Mouse (Mus musculus) stomach, embryonic 16.5 days (tissue): ENCODE results near the gene Rasal3. TPM values are rescaled to one million over a fixed set of nuclear protein-coding genes. Genes with fewer than 3 reads are reported as not detected.

Source experiments
- ATAC-seq: fragments of 200-750 bp; cut with Nextera tagmentation; 2 replicates; pipeline ENCODE4 v1.8.0; 2017; ENCODE audit warnings: moderate number of reproducible peaks, moderate TSS enrichment; ENCODE audit not compliant: insufficient read depth, low FRiP score
- H3K27ac ChIP-seq: fragments of 300-500 bp; sonication (generic); 2 replicates; pipeline ENCODE4 v1.5.1; 2014; ENCODE audit warnings: low read length
- H3K27me3 ChIP-seq: fragments of 300-500 bp; sonication (generic); 2 replicates; pipeline ENCODE4 v1.6.1; 2014; ENCODE audit warnings: low read length, control low read depth, mixed read lengths; ENCODE audit not compliant: control insufficient read depth, insufficient read depth
- H3K36me3 ChIP-seq: fragments of 300-500 bp; sonication (generic); 2 replicates; pipeline ENCODE4 v1.6.1; 2014; ENCODE audit warnings: low read length; ENCODE audit not compliant: control insufficient read depth, insufficient read depth
- H3K4me1 ChIP-seq: fragments of 300-500 bp; sonication (generic); 2 replicates; pipeline ENCODE4 v1.6.1; 2014; ENCODE audit warnings: low read length, control low read depth, mixed read lengths; ENCODE audit not compliant: control insufficient read depth, insufficient read depth
- H3K4me2 ChIP-seq: fragments of 300-500 bp; sonication (generic); 2 replicates; pipeline ENCODE4 v1.6.1; 2014; ENCODE audit warnings: low read depth, low read length, mixed read lengths
- H3K4me3 ChIP-seq: fragments of 300-500 bp; sonication (generic); replicated peaks from 2 replicates; pipeline ENCODE4 v1.5.1; 2014; ENCODE audit warnings: mild to moderate bottlenecking, low read length
- H3K9ac ChIP-seq: fragments of 300-500 bp; sonication (generic); 2 replicates; pipeline ENCODE4 v1.6.1; 2014; ENCODE audit warnings: low read length
- H3K9me3 ChIP-seq: fragments of 300-500 bp; sonication (generic); replicated peaks from 2 replicates; pipeline ENCODE4 v1.6.1; 2016; ENCODE audit warnings: low read length, control low read depth; ENCODE audit not compliant: control insufficient read depth
- WGBS: fragments of 180-500 bp; shearing (Covaris S2); extraction: QIAGEN DNeasy Blood & Tissue Kit; methylation state at CpG from one replicate; pipeline ENCODE4 v1.1.7; 2014; 5-methylcytosine and 5-hydroxymethylcytosine counted together
- polyA plus RNA-seq: library from polyadenylated mRNA; unstranded; fragments of >200 nt; fragmentation: Nextera tagmentation; extraction: Ambion mirVana; gene quantifications from 2 replicates; pipeline ENCODE4 v1.2.1, GENCODE M21; 2015

Rasal3 gene
- polyA plus RNA-seq, 1 experiment from 2014 or later = 2.1 TPM

DNA sequence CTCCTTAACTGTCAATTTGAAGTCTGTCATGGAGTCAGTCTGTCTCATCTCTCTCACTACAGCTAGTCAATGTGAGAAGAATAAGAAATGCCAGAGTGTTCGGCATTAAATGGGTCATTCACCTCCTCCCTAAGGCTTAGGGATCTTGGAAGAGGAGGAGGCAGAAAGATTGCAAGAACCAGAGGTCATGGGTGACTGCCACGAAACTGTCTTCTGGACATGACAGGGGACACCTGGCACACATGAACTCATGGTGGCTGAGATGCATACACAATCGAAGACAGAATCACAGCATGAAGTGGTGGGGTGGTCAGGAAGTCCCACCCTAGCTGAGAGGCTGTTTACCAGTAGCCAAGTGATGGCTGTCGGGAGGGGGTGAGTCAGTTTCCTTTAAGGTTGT lies 30.9 kb upstream of the Rasal3 start:
- Histone ChIP-seq H3K4me1 (no peaks in the 10 kb centered on the region), H3K4me2 (no peak overlapping the region), H3K9me3 (no peaks in the 10 kb centered on the region), H3K36me3 (no peaks in the 10 kb centered on the region), H3K27ac (no peak overlapping the region), H3K9ac (no peak overlapping the region), H3K27me3 (no peaks in the 10 kb centered on the region), H3K4me3 (no peak overlapping the region)
- ATAC-seq = no peak
- WGBS = 50% methylated on average over 4 of the region's 4 CpGs

DNA sequence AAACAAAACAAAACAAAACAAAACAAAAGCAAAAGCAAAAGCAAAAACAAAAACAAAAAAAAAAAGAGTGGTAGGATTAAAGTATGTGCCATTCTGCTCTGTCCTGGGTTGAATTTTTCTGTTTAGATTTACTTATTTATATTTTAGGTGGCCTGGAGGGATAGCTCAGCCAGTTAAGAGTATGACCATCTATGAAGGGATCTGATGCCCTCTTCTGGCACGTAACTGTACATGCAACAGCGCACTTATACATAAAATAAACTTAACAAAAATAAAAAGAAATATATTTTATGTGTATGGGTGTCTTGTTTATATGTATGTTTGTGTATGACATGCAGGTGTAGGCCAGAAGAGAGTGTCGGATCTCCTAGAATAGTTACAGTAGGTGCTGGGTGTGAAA lies 28.6 kb upstream of the Rasal3 start:
- no peak for ATAC-seq
- no peaks in the 10 kb centered on the region for H3K9me3 ChIP-seq
- no peak overlapping the region for H3K9ac ChIP-seq
- H3K4me3 ChIP-seq = no peak overlapping the region
- WGBS = 60% methylated on average over 3 of the region's 3 CpGs
- no peak overlapping the region for H3K27ac ChIP-seq
- H3K27me3 ChIP-seq = no peaks in the 10 kb centered on the region
- H3K4me1 ChIP-seq = no peaks in the 10 kb centered on the region
- H3K36me3 ChIP-seq = no peaks in the 10 kb centered on the region
- H3K4me2 ChIP-seq = no peak overlapping the region

DNA sequence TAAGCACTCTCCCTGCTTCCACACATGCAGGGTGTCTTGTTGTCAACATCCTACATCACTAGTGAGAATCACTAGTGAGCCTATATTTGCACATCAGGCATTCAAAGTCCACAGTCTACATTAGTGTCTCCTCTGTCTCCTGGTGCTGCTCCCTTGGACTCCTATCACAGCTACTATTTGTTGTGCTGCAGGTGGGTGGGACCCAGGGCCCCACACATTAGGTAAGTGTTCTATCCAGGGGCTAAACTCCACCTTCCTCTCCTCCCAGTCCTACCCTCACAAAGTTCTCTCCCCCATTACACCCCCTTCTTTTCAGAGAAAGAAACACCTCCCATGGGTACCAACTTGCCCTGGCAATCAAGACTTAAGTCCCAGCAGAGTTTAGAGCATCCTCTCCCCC lies 23.2 kb upstream of the Rasal3 start:
- H3K4me1 ChIP-seq = no peaks in the 10 kb centered on the region
- no peak for ATAC-seq
- H3K36me3 ChIP-seq = no peaks in the 10 kb centered on the region
- no peaks in the 10 kb centered on the region for H3K9me3 ChIP-seq
- H3K9ac ChIP-seq = no peak overlapping the region
- no peak overlapping the region for H3K4me3 ChIP-seq
- no peaks in the 10 kb centered on the region for H3K27me3 ChIP-seq
- H3K27ac ChIP-seq = no peak overlapping the region
- no peak overlapping the region for H3K4me2 ChIP-seq

DNA sequence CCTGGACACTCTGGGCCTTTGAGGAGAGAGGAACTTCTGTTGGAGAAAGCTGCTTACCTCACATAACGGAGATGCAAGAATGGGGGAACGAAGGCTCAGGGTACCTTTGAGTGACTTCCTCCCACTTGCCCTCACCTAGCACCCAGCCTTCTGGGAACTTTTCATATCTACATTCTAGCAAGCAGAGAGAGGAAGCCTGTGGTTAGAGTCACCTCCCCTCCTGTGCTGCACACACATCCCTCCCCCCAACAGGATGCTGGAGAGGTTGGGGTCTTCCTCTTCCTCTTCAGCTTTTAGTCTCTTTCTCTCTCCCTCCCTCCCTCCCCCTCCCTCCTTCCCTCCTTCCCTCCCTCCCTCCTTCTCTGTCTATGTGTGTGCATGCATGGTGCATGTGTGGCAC lies 20.7 kb upstream of the Rasal3 start, which contains the start of gene Pglyrp2:
Gene Pglyrp2 (minus strand): TSS at position 134 of the 400 bp plus-strand sequence.
- Histone ChIP-seq H3K4me3 (no peak within 1 kb of the TSS), H3K4me1 (no peaks in the 10 kb centered on the region), H3K27ac (no peak within 1 kb of the TSS), H3K4me2 (no peak within 1 kb of the TSS), H3K27me3 (no peaks in the 10 kb centered on the region), H3K36me3 (no peaks in the 10 kb centered on the region), H3K9ac (no peak within 1 kb of the TSS), H3K9me3 (no peaks in the 10 kb centered on the region)
- WGBS = 70% methylated on average over 2 of the region's 2 CpGs
- no peak for ATAC-seq

DNA sequence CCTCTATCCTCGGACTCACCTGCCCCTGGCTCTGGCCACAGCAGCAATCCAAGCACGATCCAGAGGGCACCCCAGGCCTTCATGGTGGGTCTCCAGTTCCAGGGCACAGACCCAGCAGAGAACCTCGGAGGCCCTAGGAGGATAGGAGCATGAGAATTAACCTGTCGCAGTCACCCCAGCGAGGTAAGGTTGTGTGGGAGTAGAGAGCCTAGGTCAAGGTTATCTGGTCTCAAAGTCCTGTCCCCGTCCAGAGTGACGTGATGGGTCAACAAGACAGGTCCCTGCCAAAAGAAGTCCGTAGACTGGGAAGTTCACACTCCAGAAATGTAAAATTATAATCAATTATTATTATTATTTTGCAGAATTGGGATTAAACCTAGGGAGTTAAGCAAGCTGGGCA lies 17.4 kb upstream of the Rasal3 start:
- Histone ChIP-seq H3K27me3 (peaks cover 7% of the 10 kb centered on the region; the same call in 1 of the 2 replicates), H3K9me3 (no peaks in the 10 kb centered on the region), H3K36me3 (no peaks in the 10 kb centered on the region), H3K4me2 (no peak overlapping the region), H3K4me3 (no peak overlapping the region), H3K27ac (no peak overlapping the region), H3K4me1 (no peaks in the 10 kb centered on the region), H3K9ac (no peak overlapping the region)
- no peak for ATAC-seq
- 71% methylated on average over 8 of the region's 8 CpGs for WGBS

DNA sequence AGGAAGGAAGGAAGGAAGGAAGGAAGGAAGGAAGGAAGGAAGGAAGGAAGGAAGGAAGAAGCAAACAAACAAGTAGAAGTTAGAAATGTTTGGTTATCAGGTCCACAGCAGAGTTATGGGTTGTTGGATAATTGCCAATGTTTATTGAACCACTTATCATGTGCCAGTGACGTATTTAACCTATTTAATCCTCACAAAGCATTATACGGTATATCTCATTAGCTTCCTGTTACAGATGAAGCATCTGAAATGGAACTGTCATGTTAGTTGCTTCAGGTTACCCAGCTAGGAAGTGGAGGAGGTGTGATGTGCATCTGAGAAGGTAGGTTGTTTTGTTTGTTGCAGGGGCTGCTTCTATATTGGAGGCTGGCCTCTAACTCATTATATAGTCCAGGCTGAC lies 16.6 kb upstream of the Rasal3 start:
- Histone ChIP-seq H3K27me3 (peaks cover 10% of the 10 kb centered on the region; the same call in 1 of the 2 replicates), H3K9me3 (no peaks in the 10 kb centered on the region), H3K36me3 (no peaks in the 10 kb centered on the region), H3K9ac (no peak overlapping the region), H3K4me1 (no peaks in the 10 kb centered on the region), H3K4me2 (no peak overlapping the region), H3K4me3 (no peak overlapping the region), H3K27ac (no peak overlapping the region)
- no peak for ATAC-seq
- WGBS = 32% methylated on average over 2 of the region's 2 CpGs

DNA sequence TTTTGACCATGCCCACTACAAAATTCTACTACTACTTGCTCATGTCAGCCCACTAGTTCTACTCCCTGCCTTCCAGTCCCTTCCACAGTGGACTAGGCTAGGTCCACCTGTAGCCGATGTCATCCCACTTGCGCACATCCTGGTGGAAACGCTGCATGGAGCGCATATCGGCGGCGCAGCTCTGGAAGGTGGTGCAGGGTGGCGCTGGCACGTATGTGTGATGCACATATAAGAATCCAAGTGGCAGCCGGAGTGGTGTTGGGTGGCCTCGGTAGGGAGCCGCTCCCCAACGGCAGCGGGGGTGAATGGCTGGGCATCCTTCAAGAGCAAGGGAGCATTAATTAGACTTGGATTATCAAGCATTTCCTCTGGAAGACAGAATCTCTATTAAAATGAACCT lies 13.4 kb upstream of the Rasal3 start:
- no peak overlapping the region for H3K27ac ChIP-seq
- H3K27me3 ChIP-seq = peaks cover 10% of the 10 kb centered on the region
- no peak for ATAC-seq
- H3K4me1 ChIP-seq = no peaks in the 10 kb centered on the region
- H3K9ac ChIP-seq = no peak overlapping the region
- H3K4me3 ChIP-seq = no peak overlapping the region
- 91% methylated on average over 14 of the region's 14 CpGs for WGBS
- H3K9me3 ChIP-seq = no peaks in the 10 kb centered on the region
- no peak overlapping the region for H3K4me2 ChIP-seq
- H3K36me3 ChIP-seq = no peaks in the 10 kb centered on the region

DNA sequence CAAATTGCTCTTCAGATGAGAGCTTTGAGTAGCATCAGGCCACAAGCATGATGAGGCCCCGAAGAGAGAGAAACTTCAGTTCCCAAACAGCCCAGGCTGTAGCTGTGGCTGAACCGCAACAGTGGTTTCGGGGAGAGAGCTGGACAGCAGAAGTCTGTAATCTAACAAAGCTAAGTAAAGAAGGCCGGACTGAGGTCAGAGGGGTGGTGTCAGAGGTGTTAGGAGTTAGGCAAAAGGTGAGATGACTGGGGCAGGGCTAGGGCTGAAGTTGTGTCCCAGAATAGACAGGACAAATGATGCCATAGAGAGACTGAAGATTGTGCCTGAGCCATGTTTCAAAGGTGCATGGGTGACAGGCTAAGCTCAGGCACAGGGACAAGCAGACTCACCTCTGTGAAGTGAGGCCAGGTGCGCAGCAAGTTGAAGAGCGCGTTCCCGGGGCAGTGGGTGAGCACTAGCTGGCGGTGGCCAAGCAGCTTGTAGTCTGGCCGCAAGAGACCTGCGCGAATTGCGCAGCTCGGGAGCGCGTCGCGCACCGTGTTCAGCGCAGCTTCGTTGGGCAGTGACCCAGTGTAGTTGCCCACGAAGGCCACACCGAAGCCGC lies 12.1 kb upstream of the Rasal3 start:
- Histone ChIP-seq H3K4me1 (no peaks in the 10 kb centered on the region), H3K27me3 (peaks cover 10% of the 10 kb centered on the region), H3K9me3 (no peaks in the 10 kb centered on the region), H3K4me2 (no peak overlapping the region), H3K9ac (no peak overlapping the region), H3K27ac (no peak overlapping the region), H3K36me3 (no peaks in the 10 kb centered on the region), H3K4me3 (no peak overlapping the region)
- ATAC-seq = no peak
- WGBS = 36% methylated on average over 24 of the region's 24 CpGs

DNA sequence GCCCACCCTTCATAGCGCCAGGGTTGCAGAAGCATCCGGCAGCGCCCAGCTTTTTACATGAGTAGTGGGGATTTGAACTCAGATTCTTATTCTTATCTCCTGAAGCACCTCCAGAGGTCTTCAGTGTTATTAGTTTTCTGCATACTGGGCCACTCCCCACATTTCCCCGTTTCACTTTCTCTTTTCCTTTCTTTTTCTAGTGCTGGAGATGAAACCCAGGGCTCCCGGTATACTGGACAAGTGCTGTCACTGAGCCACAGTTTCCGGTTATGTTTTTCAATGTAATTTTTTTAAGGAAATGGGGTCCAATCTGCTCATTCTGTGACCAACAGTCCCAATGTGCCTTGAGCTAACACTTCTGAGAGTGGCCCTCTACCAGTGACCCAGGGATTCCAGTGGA lies 8.5 kb upstream of the Rasal3 start:
- no peak overlapping the region for H3K9ac ChIP-seq
- H3K4me1 ChIP-seq = no peaks in the 10 kb centered on the region
- no peaks in the 10 kb centered on the region for H3K9me3 ChIP-seq
- peaks cover 9% of the 10 kb centered on the region for H3K27me3 ChIP-seq
- H3K4me3 ChIP-seq = no peak overlapping the region
- H3K27ac ChIP-seq = no peak overlapping the region
- no peak overlapping the region for H3K4me2 ChIP-seq
- H3K36me3 ChIP-seq = no peaks in the 10 kb centered on the region
- ATAC-seq = no peak
- WGBS = 82% methylated on average over 6 of the region's 6 CpGs
